Mouse (Mus musculus) kidney, embryonic 16.5 days (tissue): ENCODE data around the gene Slc1a1. TPM values are rescaled to one million over a fixed set of nuclear protein-coding genes. Genes with fewer than 3 reads are reported as not detected.

ENCODE experiments used
- ATAC-seq: fragments of 200-750 bp; cut with Nextera tagmentation; 2 replicates; pipeline ENCODE4 v1.8.0; 2017; ENCODE audit warnings: moderate TSS enrichment; ENCODE audit not compliant: low FRiP score, low TSS enrichment
- H3K27ac ChIP-seq: fragments of 300-500 bp; sonication (generic); 2 replicates; pipeline ENCODE4 v1.5.1; 2014; ENCODE audit warnings: low read length
- H3K27me3 ChIP-seq: fragments of 300-500 bp; sonication (generic); 2 replicates; pipeline ENCODE4 v1.6.1; 2014; ENCODE audit warnings: low read length, control low read depth, mixed read lengths; ENCODE audit not compliant: insufficient read depth
- H3K36me3 ChIP-seq: fragments of 300-500 bp; sonication (generic); 2 replicates; pipeline ENCODE4 v1.6.1; 2014; ENCODE audit warnings: low read length, control low read depth, mixed read lengths; ENCODE audit not compliant: insufficient read depth
- H3K4me1 ChIP-seq: fragments of 300-500 bp; sonication (generic); 2 replicates; pipeline ENCODE4 v1.6.1; 2014; ENCODE audit warnings: low read length, control low read depth, mixed read lengths; ENCODE audit not compliant: insufficient read depth
- H3K4me2 ChIP-seq: fragments of 300-500 bp; sonication (generic); replicated peaks from 2 replicates; pipeline ENCODE4 v1.6.1; 2014; ENCODE audit warnings: low read depth, low read length
- H3K4me3 ChIP-seq: fragments of 300-500 bp; sonication (generic); 2 replicates; pipeline ENCODE4 v1.5.1; 2014; ENCODE audit warnings: mild to moderate bottlenecking, low read length
- H3K9ac ChIP-seq: fragments of 300-500 bp; sonication (generic); replicated peaks from 2 replicates; pipeline ENCODE4 v1.6.1; 2014; ENCODE audit warnings: low read length
- H3K9me3 ChIP-seq: fragments of 300-500 bp; sonication (generic); 2 replicates; pipeline ENCODE4 v1.6.1; 2016; ENCODE audit warnings: low read length, control low read depth
- WGBS: fragments of 180-500 bp; shearing (Covaris S2); extraction: QIAGEN DNeasy Blood & Tissue Kit; methylation state at CpG from one replicate; pipeline ENCODE4 v1.1.7; 2014; 5-methylcytosine and 5-hydroxymethylcytosine counted together
- polyA plus RNA-seq: library from polyadenylated mRNA; unstranded; fragments of >200 nt; fragmentation: Nextera tagmentation; extraction: Ambion mirVana; gene quantifications from 2 replicates; pipeline ENCODE4 v1.2.1, GENCODE M21; 2015

The Slc1a1 gene
- polyA plus RNA-seq, 1 experiment from 2014 or later: 7.9 TPM

DNA sequence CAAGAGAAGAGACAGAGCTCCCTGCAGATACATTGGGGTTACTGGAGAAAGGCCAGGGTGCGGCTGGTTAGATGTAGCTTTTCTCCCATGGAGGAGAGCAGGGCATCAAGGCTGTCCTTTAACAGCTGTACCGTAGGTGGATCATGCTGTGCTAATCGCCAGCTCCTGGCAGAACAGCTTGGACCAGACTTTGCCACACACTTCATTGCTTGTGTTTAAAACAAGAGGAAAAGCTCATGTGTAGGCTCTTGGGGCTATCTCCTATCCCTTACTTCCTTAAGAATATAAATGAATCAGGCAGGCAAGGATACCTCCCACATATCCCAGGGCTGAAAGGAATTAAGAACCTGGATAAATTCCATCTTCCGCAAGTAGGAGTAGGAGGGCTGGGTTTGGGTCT, 68.0 kb downstream of the Slc1a1 start:
- Histone ChIP-seq H3K27me3 (peaks cover 3% of the 10 kb centered on the region; the same call in 1 of the 2 replicates), H3K4me3 (no peak overlapping the region), H3K27ac (no peak overlapping the region), H3K36me3 (no peaks in the 10 kb centered on the region), H3K4me2 (no peak overlapping the region), H3K4me1 (peaks cover 13% of the 10 kb centered on the region), H3K9me3 (no peaks in the 10 kb centered on the region), H3K9ac (no peak overlapping the region)
- no peak for ATAC-seq
- WGBS: 73% methylated on average over 4 of the region's 4 CpGs

DNA sequence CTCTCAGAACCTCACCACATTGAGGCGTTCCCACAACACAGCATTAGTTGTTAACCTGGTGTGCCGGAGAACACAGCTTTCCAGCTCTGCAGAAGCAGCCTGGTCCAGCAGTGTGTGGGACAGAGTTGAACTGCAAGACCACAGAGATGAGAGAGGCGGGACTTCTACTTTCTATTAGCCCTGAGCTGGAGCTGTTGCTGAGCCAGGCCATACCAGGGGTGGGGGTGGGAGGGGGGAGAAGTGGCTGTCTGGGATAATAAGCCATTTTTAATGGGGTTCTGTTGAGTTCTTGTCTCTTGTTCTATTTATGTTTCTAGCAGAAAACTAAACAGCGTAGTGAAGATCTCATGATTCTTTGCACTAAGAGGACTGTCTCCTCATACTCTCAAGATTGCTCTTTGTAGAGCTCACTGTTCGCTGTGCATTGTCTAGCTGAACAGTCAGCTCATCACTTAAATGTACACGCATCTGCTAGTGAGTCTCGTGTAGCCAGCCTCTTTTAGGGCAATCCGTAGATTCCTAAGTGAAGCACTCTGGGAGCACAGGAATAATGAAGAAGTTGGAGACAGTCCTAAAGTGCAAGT, 68.8 kb downstream of the Slc1a1 start:
- Histone ChIP-seq H3K9ac (no peak overlapping the region), H3K36me3 (no peaks in the 10 kb centered on the region), H3K4me2 (no peak overlapping the region), H3K4me1 (peaks cover 13% of the 10 kb centered on the region), H3K27me3 (peaks cover 3% of the 10 kb centered on the region; the same call in 1 of the 2 replicates), H3K4me3 (no peak overlapping the region), H3K9me3 (no peaks in the 10 kb centered on the region), H3K27ac (no peak overlapping the region)
- 82% methylated on average over 8 of the region's 8 CpGs for WGBS
- no peak for ATAC-seq

DNA sequence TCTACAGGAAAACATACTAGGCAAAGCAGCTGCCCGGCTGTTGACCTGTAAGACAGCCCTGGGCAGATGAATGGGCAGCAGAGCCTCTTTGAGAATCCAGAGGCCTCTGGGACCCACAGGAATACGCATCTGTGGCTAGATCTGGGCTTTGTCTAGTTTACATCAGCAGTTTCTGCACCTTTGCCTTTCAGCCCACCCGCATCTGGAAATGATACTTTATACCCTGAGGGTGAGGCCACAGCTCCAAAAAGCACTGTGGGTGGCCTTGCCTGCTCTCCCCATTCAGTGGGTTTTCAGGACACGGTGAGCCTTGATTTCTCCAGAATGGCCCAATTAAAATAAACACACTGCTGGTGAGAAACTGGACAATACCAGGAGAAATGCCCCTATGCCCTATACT, 73.3 kb downstream of the Slc1a1 start:
- WGBS: 60% methylated on average over 4 of the region's 4 CpGs
- no peak overlapping the region for H3K9ac ChIP-seq
- no peaks in the 10 kb centered on the region for H3K9me3 ChIP-seq
- H3K4me3 ChIP-seq: no peak overlapping the region
- H3K4me2 ChIP-seq: no peak overlapping the region
- peaks cover 1% of the 10 kb centered on the region; the same call in 1 of the 2 replicates for H3K4me1 ChIP-seq
- H3K27ac ChIP-seq: no peak overlapping the region
- no peak for ATAC-seq
- no peaks in the 10 kb centered on the region for H3K27me3 ChIP-seq
- H3K36me3 ChIP-seq: no peaks in the 10 kb centered on the region

- no peak for ATAC-seq
- H3K4me1 ChIP-seq: no peaks in the 10 kb centered on the region
- WGBS: 76% methylated on average over 9 of the region's 9 CpGs
These were observed 73.8 kb downstream of the Slc1a1 start for GRCm38 (mm10) chr19:28908693-28909092.

GRCm38 (mm10) chr19:28914598-28914997, 79.7 kb downstream of the Slc1a1 start:
- Histone ChIP-seq H3K4me2 (no peak overlapping the region), H3K9me3 (no peaks in the 10 kb centered on the region)

More at GRCm38 (mm10) chr19:28908693-28909092, 73.8 kb downstream of the Slc1a1 start:
- H3K4me3 ChIP-seq: no peak overlapping the region
- no peak overlapping the region for H3K4me2 ChIP-seq
- no peaks in the 10 kb centered on the region for H3K36me3 ChIP-seq
- no peaks in the 10 kb centered on the region for H3K9me3 ChIP-seq
- H3K27me3 ChIP-seq: no peaks in the 10 kb centered on the region
- no peak overlapping the region for H3K9ac ChIP-seq
- H3K27ac ChIP-seq: no peak overlapping the region

DNA sequence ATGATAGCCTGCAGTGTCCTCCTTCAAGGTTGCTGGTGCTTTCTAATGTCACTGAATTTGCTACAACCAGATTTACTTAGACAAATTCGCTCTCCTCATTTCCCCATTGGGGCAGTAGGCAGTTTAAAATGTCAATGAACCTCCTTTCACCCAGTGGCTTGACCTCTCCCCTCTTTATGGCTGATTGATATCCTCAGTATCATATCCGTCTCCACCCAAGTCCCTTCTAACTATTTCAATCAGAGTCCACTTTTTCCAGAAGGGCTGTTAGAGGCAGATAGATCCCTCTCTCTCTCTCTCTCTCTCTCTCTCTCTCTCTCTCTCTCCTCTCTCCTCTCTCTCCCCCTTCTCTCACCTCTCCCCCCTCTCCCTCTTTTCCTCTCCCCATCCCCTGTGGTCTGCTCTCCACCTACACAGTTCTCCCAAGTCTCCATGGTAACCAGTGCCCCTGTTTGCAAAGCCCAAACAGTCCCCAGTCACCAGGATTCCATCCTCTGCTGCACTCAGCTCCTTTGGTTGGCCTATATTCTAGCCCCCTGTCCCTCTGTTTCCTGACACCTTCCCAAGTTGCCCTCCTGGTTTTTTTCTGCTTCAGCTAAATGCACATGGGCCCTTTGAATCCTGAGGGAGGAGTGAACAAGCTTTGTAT, 80.9 kb downstream of the Slc1a1 start:
- H3K27ac ChIP-seq: peak overlapping the region; percentile 70; the same call in 1 of the 2 replicates

More at GRCm38 (mm10) chr19:28914598-28914997, 79.7 kb downstream of the Slc1a1 start:
- WGBS: 79% methylated on average over 6 of the region's 6 CpGs
- no peak overlapping the region for H3K9ac ChIP-seq
- ATAC-seq: no peak
- no peaks in the 10 kb centered on the region for H3K27me3 ChIP-seq
- peaks cover 12% of the 10 kb centered on the region; the same call in 1 of the 2 replicates for H3K4me1 ChIP-seq
- H3K4me3 ChIP-seq: no peak overlapping the region
- H3K27ac ChIP-seq: no peak overlapping the region
- no peaks in the 10 kb centered on the region for H3K36me3 ChIP-seq

GRCm38 (mm10) chr19:28916492-28916891, 81.6 kb downstream of the Slc1a1 start:
- Histone ChIP-seq H3K9ac (no peak overlapping the region), H3K36me3 (no peaks in the 10 kb centered on the region), H3K4me1 (peaks cover 12% of the 10 kb centered on the region; the same call in 1 of the 2 replicates), H3K4me3 (no peak overlapping the region), H3K27me3 (no peaks in the 10 kb centered on the region), H3K4me2 (no peak overlapping the region), H3K9me3 (no peaks in the 10 kb centered on the region), H3K27ac (peak overlapping the region; percentile 70)
- WGBS: 38% methylated on average over 4 of the region's 4 CpGs
- ATAC-seq: peak; percentile 31

More for the DNA sequence above, 80.9 kb downstream of the Slc1a1 start:
- H3K9me3 ChIP-seq: no peaks in the 10 kb centered on the region
- H3K9ac ChIP-seq: no peak overlapping the region
- no peak overlapping the region for H3K4me3 ChIP-seq
- ATAC-seq: peak; percentile 61; the same call in 1 of the 2 replicates
- WGBS: 65% methylated on average over 2 of the region's 2 CpGs
- no peaks in the 10 kb centered on the region for H3K36me3 ChIP-seq
- H3K4me2 ChIP-seq: no peak overlapping the region
- no peaks in the 10 kb centered on the region for H3K27me3 ChIP-seq
- H3K4me1 ChIP-seq: peaks cover 12% of the 10 kb centered on the region; the same call in 1 of the 2 replicates

- H3K36me3 ChIP-seq: no peaks in the 10 kb centered on the region
- H3K27me3 ChIP-seq: no peaks in the 10 kb centered on the region
- H3K4me2 ChIP-seq: no peak overlapping the region
- no peak overlapping the region for H3K9ac ChIP-seq
- H3K9me3 ChIP-seq: no peaks in the 10 kb centered on the region
- ATAC-seq: no peak
- H3K4me3 ChIP-seq: no peak overlapping the region
- H3K4me1 ChIP-seq: peaks cover 12% of the 10 kb centered on the region; the same call in 1 of the 2 replicates
- 87% methylated on average over 5 of the region's 5 CpGs for WGBS
- no peak overlapping the region for H3K27ac ChIP-seq
These were observed 83.0 kb downstream of the Slc1a1 start for GRCm38 (mm10) chr19:28917839-28918238.

DNA sequence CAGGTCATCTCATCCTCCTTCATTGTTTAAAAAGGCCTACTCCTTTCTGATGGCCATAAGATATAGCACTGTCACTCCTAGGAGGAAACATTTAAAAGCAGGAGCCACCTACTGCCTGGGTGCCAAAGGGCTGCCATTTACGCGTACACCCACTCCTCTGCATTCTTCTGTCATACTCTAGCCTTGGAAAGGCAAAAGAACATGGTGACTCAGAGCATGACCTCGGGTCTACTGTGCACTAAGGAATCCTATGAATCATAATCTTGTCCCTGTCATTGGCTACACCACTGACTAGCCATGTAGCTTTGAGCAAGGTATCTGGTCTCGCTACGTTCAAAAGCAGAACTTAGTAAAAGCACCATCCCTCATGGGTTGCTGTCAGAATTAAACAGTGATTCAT, 91.5 kb downstream of the Slc1a1 start:
- Histone ChIP-seq H3K9ac (no peak overlapping the region), H3K4me3 (no peak overlapping the region), H3K27me3 (no peaks in the 10 kb centered on the region), H3K36me3 (no peaks in the 10 kb centered on the region), H3K9me3 (no peaks in the 10 kb centered on the region), H3K4me2 (no peak overlapping the region), H3K27ac (no peak overlapping the region), H3K4me1 (no peaks in the 10 kb centered on the region)
- WGBS: 92% methylated on average over 5 of the region's 5 CpGs
- no peak for ATAC-seq

DNA sequence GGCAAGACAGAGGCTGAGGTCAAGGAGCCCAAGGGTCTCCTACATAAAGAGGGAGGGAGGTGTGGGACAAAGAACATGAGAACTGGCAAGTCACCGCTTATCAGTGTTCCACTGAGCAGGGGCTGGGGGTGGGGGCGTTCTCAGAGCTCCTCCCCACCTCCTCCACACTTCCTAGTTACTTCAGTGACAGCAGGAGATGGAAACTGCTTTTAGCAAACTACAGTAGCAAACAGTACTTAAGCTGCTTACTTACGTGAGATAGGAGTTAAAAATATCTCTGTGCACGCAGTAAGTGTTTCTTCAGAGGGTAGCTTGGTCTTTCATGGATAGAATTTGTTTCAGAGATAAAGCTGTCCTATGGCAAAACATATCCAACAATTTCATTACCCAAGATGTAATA, 92.5 kb downstream of the Slc1a1 start:
- Histone ChIP-seq H3K4me1 (no peaks in the 10 kb centered on the region), H3K4me3 (no peak overlapping the region), H3K27me3 (no peaks in the 10 kb centered on the region), H3K9ac (no peak overlapping the region), H3K9me3 (no peaks in the 10 kb centered on the region), H3K27ac (no peak overlapping the region), H3K4me2 (no peak overlapping the region), H3K36me3 (no peaks in the 10 kb centered on the region)
- WGBS: 43% methylated on average over 4 of the region's 4 CpGs
- no peak for ATAC-seq
